ENCODE assay signal across 7 mouse cellular contexts in the genomic region with DNA sequence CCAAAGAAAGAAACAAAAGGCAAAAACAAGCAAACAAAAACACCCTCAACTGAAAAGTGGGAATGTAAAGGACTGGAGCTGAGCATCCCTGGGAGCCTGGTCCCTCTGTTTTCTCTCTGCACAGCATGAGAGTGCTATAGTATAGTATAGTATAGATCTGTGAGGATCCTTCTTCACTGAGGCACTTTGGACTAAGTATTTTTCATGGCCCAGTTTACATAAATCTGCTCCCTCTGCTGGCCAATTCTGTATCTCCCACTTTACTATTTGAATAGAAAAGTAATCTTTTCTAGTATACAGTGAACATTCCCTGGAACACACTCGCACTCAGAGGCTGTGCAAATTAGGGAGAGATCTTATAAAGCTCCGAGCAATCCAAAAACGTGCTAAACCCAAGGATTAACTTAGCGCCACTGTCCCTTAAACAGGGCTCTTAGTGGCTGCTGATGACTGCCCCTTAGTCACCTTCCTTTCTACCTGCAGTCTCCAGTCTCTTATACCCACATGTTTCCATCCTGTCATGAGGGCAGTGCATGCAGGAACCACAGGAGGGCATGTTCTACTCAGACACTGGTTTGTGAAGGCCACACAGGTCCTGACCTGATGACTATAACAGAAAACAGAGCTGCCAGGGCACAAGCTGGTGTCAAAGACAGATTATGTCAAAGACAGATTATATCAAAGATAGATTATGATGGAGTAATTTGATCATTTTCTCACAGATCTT.
DNase-seq lines count a peak whose midpoint lies in the region; ATAC-seq lines count a peak whose summit lies in the region.

No protein-coding gene starts in this region.

- no peaks in the 10 kb centered on the region for H3K36me3 ChIP-seq in kidney, embryonic 15.5 days
- no peaks in the 10 kb centered on the region for H3K36me3 ChIP-seq in intestine, embryonic 16.5 days (ENCODE audit: control insufficient read depth, insufficient read depth, low read length)

- 0 out of 2 replicates have a peak, but pooled peaks have one; percentile 40 for ATAC-seq in kidney, embryonic 15.5 days (replicated peaks; ENCODE audit: low FRiP score)
- ATAC-seq in common myeloid progenitor, adult 5-6 weeks (replicated peaks; ENCODE audit: low read depth, poor library complexity, severe bottlenecking): peak; percentile 79
- ATAC-seq in monocyte, adult 5-6 weeks (replicated peaks; ENCODE audit: insufficient number of reproducible peaks, low FRiP score, low TSS enrichment, poor library complexity, severe bottlenecking): no peak
- no peak for ATAC-seq in intestine, embryonic 16.5 days

- H3K4me1 ChIP-seq in kidney, embryonic 15.5 days: no peaks in the 10 kb centered on the region
- H3K4me1 ChIP-seq in intestine, embryonic 16.5 days (ENCODE audit: control insufficient read depth, insufficient read depth, low read length): no peaks in the 10 kb centered on the region

- H3K9me3 ChIP-seq in kidney, embryonic 15.5 days (replicated peaks): no peaks in the 10 kb centered on the region
- H3K9me3 ChIP-seq in intestine, embryonic 16.5 days (ENCODE audit: control insufficient read depth, low read length): no peaks in the 10 kb centered on the region

- no peak overlapping the region for H3K9ac ChIP-seq in kidney, embryonic 15.5 days
- no peak overlapping the region for H3K9ac ChIP-seq in intestine, embryonic 16.5 days (ENCODE audit: low read depth, low read length)

- WGBS in kidney, embryonic 15.5 days: 79% methylated on average over 4 of the region's 4 CpGs
- 75% methylated on average over 4 of the region's 4 CpGs for WGBS in intestine, embryonic 16.5 days

- no peak overlapping the region for H3K4me3 ChIP-seq in kidney, embryonic 15.5 days (replicated peaks)
- no peak overlapping the region for H3K4me3 ChIP-seq in intestine, embryonic 16.5 days (ENCODE audit: low read length)

- H3K4me2 ChIP-seq in kidney, embryonic 15.5 days: no peak overlapping the region
- no peak overlapping the region for H3K4me2 ChIP-seq in intestine, embryonic 16.5 days (ENCODE audit: low read depth, low read length)

- no peak overlapping the region for H3K27ac ChIP-seq in kidney, embryonic 15.5 days
- no peak overlapping the region for H3K27ac ChIP-seq in intestine, embryonic 16.5 days (ENCODE audit: low read length)

- DNase-seq in kidney, adult 11 months: no peak
- peak; percentile 18 for DNase-seq in thymus, postnatal 0 days (ENCODE audit: low spot score)
- no peak for DNase-seq in thymus, postnatal 36 days

- H3K27me3 ChIP-seq in kidney, embryonic 15.5 days: no peaks in the 10 kb centered on the region
- H3K27me3 ChIP-seq in intestine, embryonic 16.5 days (replicated peaks; ENCODE audit: control insufficient read depth, insufficient read depth, low read length): no peaks in the 10 kb centered on the region

Comparison
In these comparisons a context has a peak if more than half of its experiments do, and no peak if none do; other contexts are left out.
1. ATAC-seq: peak in kidney, embryonic 15.5 days (single experiment) and common myeloid progenitor, adult 5-6 weeks (single experiment); none in monocyte, adult 5-6 weeks (single experiment) and intestine, embryonic 16.5 days (single experiment).